ENCODE assay signal across 25 mouse cellular contexts in the genomic region with DNA sequence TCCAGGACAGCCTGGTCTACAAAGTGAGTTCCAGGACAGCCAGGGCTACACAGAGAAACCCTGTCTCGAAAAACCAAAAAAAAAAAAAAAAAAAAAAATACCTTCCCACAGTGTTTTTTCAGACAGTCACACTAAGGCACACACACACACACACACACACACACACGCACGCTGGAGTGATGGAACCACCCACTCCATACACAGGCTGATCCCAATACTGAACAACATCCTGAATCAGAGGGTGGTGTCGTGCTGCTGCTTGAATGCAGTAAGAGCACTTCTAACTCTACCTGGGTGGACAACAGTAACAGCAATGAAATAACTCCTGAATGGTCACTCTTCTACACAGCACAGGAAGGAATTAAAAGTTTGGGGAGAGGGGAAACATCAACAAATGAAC. TPM values are rescaled to one million over a fixed set of nuclear protein-coding genes. Genes with fewer than 3 reads are reported as not detected.
DNase-seq lines count a peak whose midpoint lies in the region.
"Had no signal": no experiment of that assay in that cellular context is flagged by ENCODE, and none has a peak within 500 bp of the region (broad histone marks: within the 10 kb centered on the region; RNA-seq: fewer than 3 reads in every experiment).

No protein-coding gene starts in this region.

- intact Hi-C loops in left cerebral cortex, postnatal 36 days (cut with DNase I), result no loop called here

- DNase-seq in frontal cortex, postnatal 36 days (ENCODE audit: low spot score in 2 of 2), result peak; percentile 19 to 40
- DNase-seq in frontal cortex, postnatal 10 days (ENCODE audit: low spot score in 2 of 2), result no peak
- DNase-seq in left cerebral cortex, adult 18-20 months (ENCODE audit: low spot score in 2 of 2), result peak; percentile 44 to 55
- no peak for DNase-seq in left cerebral cortex, postnatal 36 days (ENCODE audit: low spot score in 2 of 2)
- DNase-seq in right cerebral cortex, postnatal 14 days, result peak; percentile 28
- DNase-seq in right cerebral cortex, postnatal 4 days, result no peak
- DNase-seq in adipocyte (ENCODE audit: low spot score), result no peak
- DNase-seq: adrenal gland, postnatal 36 days; cerebellum, adult 8-10 months; cerebellum, postnatal 25 days; forebrain, postnatal 0 days; gastrocnemius, adult 2 months; gastrocnemius, postnatal 36 days; heart, adult 18-20 months; heart, postnatal 10 days; kidney, adult 9 months; kidney, postnatal 10 days; liver; lung, adult 2 months; lung, postnatal 10 days; midbrain, embryonic 14.5 days; spleen, adult 18-20 months; thymus, adult 18-20 months; thymus, postnatal 25 days had no signal

RNA-seq across cellular contexts. Expression of gene Uchl4, which starts 13.5 kb away (rescaled TPM):
- 1 to 10 TPM; 1.9 to 3.7 TPM for total RNA-seq in left cerebral cortex, adult 18-20 months (2021)
- total RNA-seq in left cerebral cortex, postnatal 36 days (2021), result 1 to 10 TPM; 2.4 to 2.7 TPM
- total RNA-seq: forebrain, postnatal 0 days; hematopoietic stem cell, adult 5-6 weeks had no signal

RNA-seq across cellular contexts. Expression of gene Map2k1, which starts 32.0 kb away (rescaled TPM):
- 100 to 1,000 TPM; 292 to 323 TPM for total RNA-seq in left cerebral cortex, adult 18-20 months (2021)
- 100 to 1,000 TPM; 280 to 296 TPM for total RNA-seq in left cerebral cortex, postnatal 36 days (2021)

RNA-seq across cellular contexts. Expression of gene Snapc5, which starts 42.4 kb away (rescaled TPM):
- 10 to 100 TPM; 18.6 to 22.4 TPM for total RNA-seq in left cerebral cortex, adult 18-20 months (2021)
- total RNA-seq in left cerebral cortex, postnatal 36 days (2021), result 10 to 100 TPM; 20.5 to 22.4 TPM

RNA-seq across cellular contexts. Expression of gene Rpl4, which starts 48.3 kb away (rescaled TPM):
- total RNA-seq in left cerebral cortex, adult 18-20 months (2021), result 100 to 1,000 TPM; 589 to 593 TPM
- 100 to 1,000 TPM; 475 to 553 TPM for total RNA-seq in left cerebral cortex, postnatal 36 days (2021)

RNA-seq across cellular contexts. Expression of gene Zwilch, which starts 48.6 kb away (rescaled TPM):
- total RNA-seq in left cerebral cortex, adult 18-20 months (2021), result 1 to 10 TPM; 3.2 to 3.5 TPM
- 1 to 10 TPM; 2.7 to 4.2 TPM for total RNA-seq in left cerebral cortex, postnatal 36 days (2021)

Comparison
In these comparisons a context has a peak if more than half of its experiments do, and no peak if none do; other contexts are left out.
1. DNase-seq: peak in frontal cortex, postnatal 36 days (2 of 2), left cerebral cortex, adult 18-20 months (2 of 2) and right cerebral cortex, postnatal 14 days (single experiment); none in frontal cortex, postnatal 10 days (0 of 2), left cerebral cortex, postnatal 36 days (0 of 2), right cerebral cortex, postnatal 4 days (single experiment) and adipocyte (single experiment).